Mouse (Mus musculus) right cerebral cortex, postnatal 25 days (tissue): ENCODE data around the gene Gm28269.

Experiments used
- DNase-seq: peaks from one replicate; pipeline ENCODE4 v3.0.0; 2022

The Gm28269 gene

DNA sequence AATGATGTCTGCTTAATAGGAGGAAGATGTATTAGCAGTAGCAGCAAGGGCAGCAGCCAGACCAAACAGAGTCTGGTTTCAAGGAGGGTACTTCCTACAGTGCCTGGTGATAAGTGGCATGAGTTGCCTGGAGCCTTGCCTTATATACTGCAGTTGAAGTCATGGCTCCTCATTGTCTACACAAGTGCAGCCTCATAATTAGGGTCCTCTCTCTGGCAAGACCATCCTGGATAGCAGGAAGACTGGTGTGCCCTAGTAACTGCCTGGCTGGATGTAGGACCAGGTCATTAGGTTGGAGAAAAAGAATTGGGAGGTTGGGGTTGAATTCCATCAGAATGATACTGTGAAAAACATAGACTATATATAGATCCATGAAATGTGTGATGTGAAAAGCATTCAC lies at the start of gene Gm28269:
Gene Gm28269 (minus strand): TSS at position 101 of the 400 bp plus-strand sequence.
- DNase-seq: no peak

DNA sequence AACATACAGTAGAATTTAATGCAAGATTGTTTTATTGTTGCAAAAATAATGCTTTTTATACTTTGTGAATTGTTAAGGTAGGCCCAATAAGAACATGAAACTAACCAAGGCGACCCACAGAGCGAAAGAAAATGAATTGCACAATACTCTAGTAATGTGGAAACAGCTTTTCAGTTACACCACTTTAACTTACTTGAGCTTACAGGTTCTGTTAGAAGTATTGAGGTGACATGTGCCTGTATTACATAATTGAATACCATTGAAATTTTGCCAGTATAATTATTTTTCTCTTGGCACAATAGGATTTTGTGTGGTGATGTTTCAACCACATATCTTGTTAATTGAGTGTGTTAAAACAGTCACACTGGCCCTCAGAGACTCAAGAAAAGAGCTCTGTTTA lies 28.0 kb downstream of the Gm28269 start:
- DNase-seq: no peak

GRCm38 (mm10) chrX:21715293-21715692 lies 29.6 kb downstream of the Gm28269 start:
- no peak for DNase-seq

DNA sequence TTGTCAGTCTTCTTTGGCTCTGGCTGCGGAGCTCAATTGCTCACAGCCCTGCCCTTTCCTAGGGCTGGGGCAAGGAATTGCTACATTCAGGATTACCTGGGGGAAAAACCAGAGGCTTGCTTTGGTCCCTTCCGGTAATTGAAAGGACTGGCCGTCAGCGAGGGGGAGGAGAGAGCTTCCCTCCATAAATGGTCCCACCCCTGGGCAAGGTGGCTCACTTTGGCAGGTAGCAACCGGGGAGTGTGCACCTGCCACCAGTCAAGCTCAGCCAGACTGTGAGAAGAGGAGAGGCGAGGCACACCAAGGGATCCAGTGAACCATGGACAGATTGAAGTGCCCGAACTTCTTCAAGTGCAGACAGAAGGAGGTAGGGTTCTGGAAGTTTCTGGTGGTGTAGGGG lies 30.1 kb downstream of the Gm28269 start, which contains the start of gene Slc6a14:
Gene Slc6a14 (plus strand): TSS at position 68 of the 400 bp plus-strand sequence.
- no peak for DNase-seq

DNA sequence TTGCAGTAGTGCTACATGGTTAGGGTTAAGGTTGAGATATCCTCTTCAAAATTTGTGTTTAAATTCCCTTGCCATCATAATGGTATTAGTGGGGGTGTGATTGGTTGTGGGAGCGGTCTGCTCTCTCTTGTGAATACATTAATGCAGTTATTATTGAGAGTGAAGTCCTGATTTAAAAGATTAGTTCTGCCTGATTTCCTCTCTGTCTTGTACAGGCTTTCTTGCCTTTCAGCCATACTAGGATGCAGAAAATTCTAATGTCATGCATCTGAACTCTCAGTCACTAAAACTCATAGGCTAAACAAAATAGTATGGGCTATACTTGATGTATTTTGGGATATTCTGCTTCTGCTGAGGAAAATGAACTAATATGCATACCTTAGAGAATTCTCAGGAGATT lies 40.4 kb downstream of the Gm28269 start:
- DNase-seq: no peak

DNA sequence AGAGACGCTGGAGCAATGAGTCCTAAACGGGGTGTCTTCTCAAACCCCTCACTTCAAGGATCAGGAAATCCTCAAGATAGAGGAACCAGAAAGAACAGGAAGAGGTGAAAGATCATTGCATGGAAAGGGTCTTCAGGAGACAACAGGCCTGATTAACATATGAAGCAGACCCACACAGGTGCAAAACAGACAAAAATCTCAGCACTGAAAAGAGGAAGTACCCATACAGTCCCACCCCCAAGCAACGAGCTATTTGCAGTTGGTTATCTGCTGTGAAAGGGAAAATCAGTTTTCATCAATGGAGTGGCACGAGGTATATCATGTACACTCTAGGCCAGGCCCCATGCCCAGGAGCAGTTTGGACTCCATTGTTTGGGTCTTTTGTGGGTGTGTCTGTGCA lies 43.3 kb downstream of the Gm28269 start:
- no peak for DNase-seq

- DNase-seq: no peak
Measured at GRCm38 (mm10) chrX:21695687-21696086, 49.2 kb downstream of the Gm28269 start.

- DNase-seq: no peak
Measured at GRCm38 (mm10) chrX:21695220-21695619, 49.7 kb downstream of the Gm28269 start.
